In the genomic region with DNA sequence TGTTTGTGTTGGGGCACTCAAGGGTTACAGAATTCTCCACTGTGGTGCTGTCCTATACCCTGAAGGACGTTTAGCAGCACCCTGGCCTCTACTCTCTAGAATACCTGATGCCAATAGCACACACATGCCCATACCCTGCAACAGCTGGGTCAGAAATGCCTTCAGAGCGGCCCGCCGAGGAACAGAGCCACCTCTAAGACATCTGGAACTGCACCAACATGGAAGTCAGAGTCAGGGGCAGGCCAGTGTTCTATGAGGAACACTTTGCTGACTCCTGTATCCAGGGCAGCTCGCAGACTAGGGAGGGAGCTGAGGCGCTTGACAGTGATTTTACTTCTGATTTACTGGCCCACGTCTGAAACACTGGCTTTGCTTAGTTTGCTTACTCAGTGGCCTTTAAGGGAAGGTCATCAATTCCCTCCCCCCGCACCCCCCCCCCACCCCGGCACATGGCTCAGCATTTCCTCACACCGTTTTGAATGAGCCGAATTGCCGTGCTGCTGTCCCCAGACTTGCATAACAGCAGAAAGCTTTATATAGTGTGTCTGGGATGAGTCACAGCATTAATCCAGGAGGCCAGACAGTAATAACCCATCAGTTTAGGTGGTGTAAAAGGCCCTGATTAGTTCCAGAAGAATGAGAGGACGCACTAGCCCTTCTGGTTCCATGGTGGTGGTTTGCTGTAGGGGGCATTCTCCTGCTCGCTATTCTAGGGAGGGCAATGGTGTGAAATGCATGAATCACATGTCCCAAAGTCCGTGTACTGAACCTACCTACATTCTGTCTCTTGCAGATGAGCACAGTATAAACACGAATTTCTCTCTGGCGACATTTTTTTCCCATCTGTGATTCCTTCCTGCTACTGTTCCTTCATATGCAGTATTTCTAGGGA, we compare ENCODE assay signal across 11 mouse cellular contexts. TPM values are rescaled to one million over a fixed set of nuclear protein-coding genes. Genes with fewer than 3 reads are reported as not detected.
DNase-seq lines count a peak whose midpoint lies in the region; ATAC-seq and TF ChIP-seq lines count a peak whose summit lies in the region.
"Had no signal": no experiment of that assay in that cellular context is flagged by ENCODE, and none has a peak within 500 bp of the region (broad histone marks: within the 10 kb centered on the region; RNA-seq: fewer than 3 reads in every experiment).

No protein-coding gene starts in this region.

- no peak overlapping the region for H3K4me2 ChIP-seq in forebrain, postnatal 0 days (ENCODE audit: low read depth)
- no peak overlapping the region for H3K4me2 ChIP-seq in forebrain, embryonic 12.5 days
- H3K4me2 ChIP-seq in liver, embryonic 14.5 days (ENCODE audit: low read depth) = no peak overlapping the region
- peak overlapping the region; percentile 21 for H3K4me2 ChIP-seq in myocyte (ENCODE audit: low read depth)
- no peak overlapping the region for H3K4me2 ChIP-seq in midbrain, embryonic 14.5 days (ENCODE audit: low read length)
- H3K4me2 ChIP-seq: hindbrain, embryonic 13.5 days; limb, embryonic 13.5 days had no signal

- H3K79me2 ChIP-seq in myocyte (ENCODE audit: control insufficient read depth, insufficient read depth) = no peaks in the 10 kb centered on the region

- 0 out of 2 replicates have a peak overlapping the region, but pooled peaks have one; percentile 15 for H3K27ac ChIP-seq in forebrain, postnatal 0 days (ENCODE audit: low read depth, low read length)
- H3K27ac ChIP-seq in forebrain, embryonic 12.5 days = no peak overlapping the region
- no peak overlapping the region for H3K27ac ChIP-seq in liver, embryonic 14.5 days
- peak overlapping the region; percentile 48 for H3K27ac ChIP-seq in cortical plate, adult 2 months (ENCODE audit: insufficient read depth, low read length)
- H3K27ac ChIP-seq in midbrain, embryonic 14.5 days (replicated peaks; ENCODE audit: low read depth, low read length) = no peak overlapping the region
- H3K27ac ChIP-seq in thymus, adult 2 months (ENCODE audit: control insufficient read depth, insufficient read depth, low read length) = no peak overlapping the region
- H3K27ac ChIP-seq: hindbrain, embryonic 13.5 days; limb, embryonic 13.5 days had no signal

- H3K4me3 ChIP-seq in forebrain, postnatal 0 days (ENCODE audit: low read depth, low read length) = no peak overlapping the region
- no peak overlapping the region for H3K4me3 ChIP-seq in forebrain, embryonic 12.5 days (replicated peaks)
- no peak overlapping the region for H3K4me3 ChIP-seq in liver, embryonic 14.5 days (ENCODE audit: insufficient read depth in 1 of 2, low read depth in 2 of 2, low read length in 2 of 2)
- H3K4me3 ChIP-seq in cortical plate, adult 2 months (ENCODE audit: insufficient read depth, low read length) = no peak overlapping the region
- no peak overlapping the region for H3K4me3 ChIP-seq in myocyte
- H3K4me3 ChIP-seq in midbrain, embryonic 14.5 days (replicated peaks; ENCODE audit: low read depth, low read length) = no peak overlapping the region
- H3K4me3 ChIP-seq in thymus, adult 2 months (ENCODE audit: control insufficient read depth, insufficient read depth, low read length) = no peak overlapping the region
- H3K4me3 ChIP-seq: hindbrain, embryonic 13.5 days; limb, embryonic 13.5 days had no signal

- TF ChIP-seq EP300 in liver, embryonic 14.5 days (IDR thresholded peaks at IDR 0.05; ENCODE audit: low read depth) = no peak

- TF ChIP-seq CTCF in forebrain, postnatal 0 days (IDR thresholded peaks at IDR 0.05; ENCODE audit: low read depth) = no peak
- no peak for TF ChIP-seq CTCF in liver, embryonic 14.5 days (IDR thresholded peaks at IDR 0.05; ENCODE audit: low read depth)
- no peak for TF ChIP-seq CTCF in cortical plate, adult 2 months (IDR thresholded peaks at IDR 0.05; ENCODE audit: extremely low read depth, insufficient read depth, low read length)
- no peak for TF ChIP-seq CTCF in thymus, adult 2 months (IDR thresholded peaks at IDR 0.05; ENCODE audit: borderline replicate concordance, control insufficient read depth, extremely low read depth, insufficient read depth, low read length, poor library complexity)

- no peak for ATAC-seq in forebrain, postnatal 0 days
- ATAC-seq in forebrain, embryonic 12.5 days (ENCODE audit: low FRiP score) = no peak
- 0 out of 2 replicates have a peak, but pooled peaks have one; percentile 15 for ATAC-seq in liver, embryonic 14.5 days (ENCODE audit: insufficient read depth)
- no peak for ATAC-seq in midbrain, embryonic 14.5 days (ENCODE audit: low FRiP score, low TSS enrichment)
- ATAC-seq: midbrain, embryonic 16.5 days had no signal

- H3K9ac ChIP-seq in forebrain, postnatal 0 days = no peak overlapping the region
- no peak overlapping the region for H3K9ac ChIP-seq in forebrain, embryonic 12.5 days
- no peak overlapping the region for H3K9ac ChIP-seq in liver, embryonic 14.5 days (replicated peaks)
- H3K9ac ChIP-seq in midbrain, embryonic 14.5 days (replicated peaks; ENCODE audit: low read length) = no peak overlapping the region
- H3K9ac ChIP-seq: hindbrain, embryonic 13.5 days; limb, embryonic 13.5 days had no signal

- DNase-seq in forebrain, postnatal 0 days = no peak
- DNase-seq in liver, embryonic 14.5 days (ENCODE audit: low read depth in 3 of 3, low spot score in 3 of 3) = no peak
- no peak for DNase-seq in liver
- no peak for DNase-seq in midbrain, embryonic 14.5 days
- no peak for DNase-seq in thymus, adult 2 months

- no peaks in the 10 kb centered on the region for H3K9me3 ChIP-seq in forebrain, postnatal 0 days (ENCODE audit: low read length)
- no peaks in the 10 kb centered on the region for H3K9me3 ChIP-seq in forebrain, embryonic 12.5 days
- H3K9me3 ChIP-seq in liver, embryonic 14.5 days (ENCODE audit: control insufficient read depth, low read length) = no peaks in the 10 kb centered on the region
- no peaks in the 10 kb centered on the region for H3K9me3 ChIP-seq in midbrain, embryonic 14.5 days (ENCODE audit: control insufficient read depth, low read length)
- H3K9me3 ChIP-seq: hindbrain, embryonic 13.5 days; limb, embryonic 13.5 days had no signal

- WGBS in forebrain, postnatal 0 days = 81% methylated on average over 17 of the region's 17 CpGs
- 88% methylated on average over 17 of the region's 17 CpGs for WGBS in forebrain, embryonic 12.5 days
- WGBS in liver, embryonic 14.5 days (ENCODE audit: insufficient replicate concordance) = 70% methylated on average over 17 of the region's 17 CpGs
- WGBS in midbrain, embryonic 14.5 days = 85% methylated on average over 17 of the region's 17 CpGs
- 96% methylated on average over 17 of the region's 17 CpGs for WGBS in thymus, adult 2 months

- no peaks in the 10 kb centered on the region for H3K27me3 ChIP-seq in forebrain, postnatal 0 days (ENCODE audit: insufficient read depth, low read length)
- no peaks in the 10 kb centered on the region for H3K27me3 ChIP-seq in forebrain, embryonic 12.5 days
- no peaks in the 10 kb centered on the region for H3K27me3 ChIP-seq in liver, embryonic 14.5 days (ENCODE audit: control insufficient read depth, insufficient read depth, low read length)
- H3K27me3 ChIP-seq in myocyte (ENCODE audit: control insufficient read depth, insufficient read depth, insufficient read length) = no peaks in the 10 kb centered on the region
- no peaks in the 10 kb centered on the region for H3K27me3 ChIP-seq in midbrain, embryonic 14.5 days (ENCODE audit: control insufficient read depth, insufficient read depth, low read length)
- no peaks in the 10 kb centered on the region for H3K27me3 ChIP-seq in thymus, adult 2 months (ENCODE audit: control insufficient read depth, insufficient read depth, low read length)
- H3K27me3 ChIP-seq: hindbrain, embryonic 13.5 days; limb, embryonic 13.5 days had no signal

- H3K36me3 ChIP-seq in forebrain, postnatal 0 days (ENCODE audit: insufficient read depth) = 0 out of 2 replicates have a peak, but pooled peaks cover 6% of the 10 kb centered on the region
- no peaks in the 10 kb centered on the region for H3K36me3 ChIP-seq in forebrain, embryonic 12.5 days (replicated peaks)
- peaks cover 9% of the 10 kb centered on the region for H3K36me3 ChIP-seq in liver, embryonic 14.5 days (replicated peaks; ENCODE audit: control insufficient read depth, insufficient read depth, low read depth)
- H3K36me3 ChIP-seq in myocyte (ENCODE audit: control insufficient read depth, insufficient read depth) = peaks cover 2% of the 10 kb centered on the region
- no peaks in the 10 kb centered on the region for H3K36me3 ChIP-seq in midbrain, embryonic 14.5 days (ENCODE audit: control insufficient read depth, insufficient read depth, low read length)
- H3K36me3 ChIP-seq in thymus, adult 2 months (ENCODE audit: control insufficient read depth, insufficient read depth, low read length) = peaks cover 80% of the 10 kb centered on the region

- no peak overlapping the region for H3ac ChIP-seq in myocyte (ENCODE audit: control insufficient read depth, insufficient read length)

- no peaks in the 10 kb centered on the region for H3K4me1 ChIP-seq in forebrain, postnatal 0 days (ENCODE audit: insufficient read depth)
- no peaks in the 10 kb centered on the region for H3K4me1 ChIP-seq in forebrain, embryonic 12.5 days
- H3K4me1 ChIP-seq in liver, embryonic 14.5 days (replicated peaks; ENCODE audit: control insufficient read depth in 2 of 2, insufficient read depth in 2 of 2, low read length in 1 of 2) = no peaks in the 10 kb centered on the region
- peaks cover 3% of the 10 kb centered on the region for H3K4me1 ChIP-seq in cortical plate, adult 2 months (ENCODE audit: control insufficient read depth, insufficient read depth, low read length)
- H3K4me1 ChIP-seq in midbrain, embryonic 14.5 days (ENCODE audit: control insufficient read depth, insufficient read depth, low read length) = no peaks in the 10 kb centered on the region
- H3K4me1 ChIP-seq in thymus, adult 2 months (replicated peaks; ENCODE audit: control insufficient read depth, insufficient read depth, low read length) = no peaks in the 10 kb centered on the region
- H3K4me1 ChIP-seq: hindbrain, embryonic 13.5 days had no signal

- no peak for TF ChIP-seq POLR2A in cortical plate, adult 2 months (IDR thresholded peaks at IDR 0.05; ENCODE audit: extremely low read depth, insufficient read depth, low read length)
- no peak for TF ChIP-seq POLR2A in myocyte (IDR thresholded peaks at IDR 0.05; ENCODE audit: insufficient read length, low read depth)
- no peak for TF ChIP-seq POLR2A in thymus, adult 2 months (IDR thresholded peaks at IDR 0.05; ENCODE audit: control insufficient read depth, extremely low read depth, insufficient read depth, low read length, poor library complexity)

RNA-seq across cellular contexts. Expression of a gene that starts 39.5 kb away (rescaled TPM):
- 10.9 and 22.3 TPM in 2 replicates for total RNA-seq in forebrain, postnatal 0 days (2014; rRNA removed)
- polyA plus RNA-seq in forebrain, postnatal 0 days (2015; fragmentation: Nextera tagmentation; extraction: Ambion mirVana) = 9.3 and 12.2 TPM in 2 replicates
- 14.7 and 15.4 TPM in 2 replicates for polyA plus RNA-seq in forebrain, embryonic 12.5 days (2016; fragmentation: Nextera tagmentation; extraction: Ambion mirVana)
- 5.9 and 8.9 TPM in 2 replicates for polyA plus RNA-seq in liver, embryonic 14.5 days (2012; rRNA removed)
- 14.1 and 18.6 TPM in 2 replicates for polyA plus RNA-seq in liver, embryonic 14.5 days (2014; fragmentation: Nextera tagmentation; extraction: Ambion mirVana)
- polyA plus RNA-seq in cortical plate, adult 2 months (2012; rRNA removed) = 16.0 and 18.1 TPM in 2 replicates
- 8.1 TPM for polyA plus RNA-seq in myocyte (2012; fragmentation: generic; extraction: Trizol)
- polyA plus RNA-seq in midbrain, embryonic 14.5 days (2014; fragmentation: Nextera tagmentation; extraction: Ambion mirVana) = 9.0 and 22.2 TPM in 2 replicates
- 235 and 255 TPM in 2 replicates for polyA plus RNA-seq in thymus, adult 2 months (2012; rRNA removed)

Comparison
In these comparisons a context has a peak if more than half of its experiments do, and no peak if none do; other contexts are left out.
1. H3K27ac ChIP-seq: peak in forebrain, postnatal 0 days (single experiment) and cortical plate, adult 2 months (single experiment); none in forebrain, embryonic 12.5 days (single experiment), liver, embryonic 14.5 days (single experiment), midbrain, embryonic 14.5 days (single experiment) and thymus, adult 2 months (single experiment).
2. RNA of a gene that starts 39.5 kb away (polyA plus RNA-seq): 235 to 255 TPM in thymus, adult 2 months; 9.0 to 22.2 TPM in midbrain, embryonic 14.5 days, 16.0 to 18.1 TPM in cortical plate, adult 2 months, 14.7 to 15.4 TPM in forebrain, embryonic 12.5 days, 5.9 to 18.6 TPM in liver, embryonic 14.5 days, 9.3 to 12.2 TPM in forebrain, postnatal 0 days and 8.1 TPM in myocyte (single experiment); every median in the first group is over 10 times any median in the second.